Mouse (Mus musculus) kidney, adult 2 months (tissue): ENCODE measurements at regions not wholly inside any gene's neighbourhood (a gene's known extent, or its start where the extent isn't known, plus 50 kb on each side); places are given as distances from the start of the nearest gene placed in this dataset.

Source experiments
- CTCF ChIP-seq: fragments of 200-500 bp; conservative IDR thresholded peaks from 2 replicates; pipeline ENCODE4 v1.5.1; 2011; ENCODE audit warnings: low read depth, mild to moderate bottlenecking, control low read depth, low read length, moderate library complexity, mixed read lengths; ENCODE audit not compliant: insufficient read depth, insufficient read length
- POLR2A ChIP-seq: fragments of 200-500 bp; IDR thresholded peaks from one replicate; pipeline ENCODE4 v1.6.1; 2011; ENCODE audit warnings: low read depth, low read length, control low read depth

DNA sequence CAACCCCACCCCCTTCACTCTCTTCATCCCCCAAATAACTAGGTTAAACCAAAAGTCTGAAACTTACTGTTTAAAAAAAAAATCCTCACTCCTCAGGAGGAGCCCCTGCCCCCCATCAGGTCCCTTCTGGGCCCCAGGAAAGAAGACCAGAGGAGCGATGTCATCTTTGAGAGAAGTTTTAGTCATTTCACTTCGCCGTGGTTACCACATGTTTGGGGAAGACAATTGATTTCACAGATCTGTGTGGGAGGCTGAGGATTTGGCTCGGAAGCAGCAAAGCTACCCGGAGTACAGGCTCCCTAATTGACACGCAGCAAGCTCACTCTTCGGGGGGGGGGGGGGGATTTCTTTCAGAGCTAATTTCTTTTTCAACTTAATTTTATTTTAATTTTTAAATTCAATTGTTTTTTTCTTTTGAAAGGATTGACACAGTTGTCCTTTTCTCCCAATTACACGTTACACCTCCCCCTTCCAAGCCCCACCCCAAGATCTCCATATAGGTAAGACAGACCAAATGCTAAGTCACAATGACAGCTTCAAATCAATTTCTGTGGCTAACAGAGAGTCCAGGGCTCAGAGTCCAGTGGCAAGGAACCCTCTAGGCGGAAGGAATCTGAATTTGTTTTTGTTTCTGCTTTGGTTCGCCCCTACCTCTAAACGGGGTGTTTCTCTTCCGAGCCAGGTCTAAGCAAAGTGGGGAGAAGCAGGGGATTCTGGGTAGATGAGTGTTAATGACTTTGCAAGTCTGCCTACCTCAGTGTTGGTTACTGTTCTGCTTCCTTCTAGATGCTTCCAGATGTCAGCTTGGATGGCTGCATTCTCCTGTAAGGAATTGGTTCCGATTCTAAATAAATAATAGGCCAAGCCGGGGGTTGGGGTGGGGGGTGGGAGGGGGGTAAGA, 98.2 kb upstream of the Ado start:
- TF ChIP-seq POLR2A, result no peak
- TF ChIP-seq CTCF, result no peak
